Mouse (Mus musculus) adrenal gland (tissue): ENCODE data around the gene Ces1h.
"Not testable (repeated sequence)": the region's sequence is repeated elsewhere in the genome, so short reads cannot be mapped to it uniquely, and the experiment has no call there.

ENCODE experiments used
- intact Hi-C: fragments of 180-260 bp; cut with DNase I; formaldehyde crosslinking; loops from one replicate; pipeline ENCODE4 v1.15.1; 2025
- long read RNA-seq, 2 experiments: library from polyadenylated mRNA; unstranded; transcript quantifications; one replicate each; pipeline ENCODE4 v2.0.0; 2020; ENCODE audit warnings: borderline replicate concordance in 1 of 2; ENCODE audit not compliant: insufficient replicate concordance in 1 of 2

Ces1h gene
- long read RNA-seq, experiment 1: 0 reads
- long read RNA-seq, experiment 2: 0 reads

DNA sequence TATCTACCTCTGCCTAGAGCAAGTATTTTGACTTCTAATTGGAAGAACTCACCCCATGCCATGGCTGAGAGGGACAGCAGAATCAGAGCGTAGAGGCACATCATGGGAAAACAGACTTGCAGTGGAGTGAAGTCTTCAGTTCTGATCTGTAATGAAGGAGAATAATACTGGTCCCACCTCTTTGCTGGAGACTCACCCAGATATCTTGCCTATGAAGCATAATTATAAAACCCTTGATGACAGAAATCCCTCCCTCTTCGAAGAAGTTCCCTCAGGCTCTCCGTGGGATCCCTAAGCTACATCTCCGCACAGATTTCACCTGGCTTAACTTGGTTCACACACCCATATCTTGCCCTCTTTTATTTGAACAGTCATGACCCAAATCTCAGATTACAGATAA lies at the start of gene Ces1h:
TSS of gene Ces1h (minus strand) at position 101 of the 400 bp plus-strand sequence.
- intact Hi-C loops: no loop called here

DNA sequence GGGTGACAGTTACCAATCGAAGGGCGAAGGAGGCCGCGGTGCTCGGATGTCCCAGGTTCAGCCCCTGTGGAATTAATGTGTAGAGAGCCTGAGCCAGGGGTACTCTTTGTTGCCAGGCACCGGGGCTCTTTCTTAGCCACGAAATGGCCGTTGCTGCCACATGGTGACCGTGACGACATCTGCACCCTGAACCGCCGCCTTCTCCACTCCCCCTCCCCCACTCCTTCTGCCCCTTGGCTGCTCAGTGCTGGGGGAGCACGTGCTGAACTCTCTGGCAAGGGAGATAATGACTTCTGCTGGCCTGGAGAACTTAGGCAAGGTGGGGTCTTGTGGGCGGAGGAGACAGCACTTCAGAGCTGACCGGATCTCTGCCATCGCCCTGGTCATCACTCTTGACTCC lies 47.7 kb upstream of the Ces1h start:
- intact Hi-C loops: loop anchor here (10.0 kb wide), 1 partner anchor 372 kb away; no protein-coding TSS in a partner anchor

DNA sequence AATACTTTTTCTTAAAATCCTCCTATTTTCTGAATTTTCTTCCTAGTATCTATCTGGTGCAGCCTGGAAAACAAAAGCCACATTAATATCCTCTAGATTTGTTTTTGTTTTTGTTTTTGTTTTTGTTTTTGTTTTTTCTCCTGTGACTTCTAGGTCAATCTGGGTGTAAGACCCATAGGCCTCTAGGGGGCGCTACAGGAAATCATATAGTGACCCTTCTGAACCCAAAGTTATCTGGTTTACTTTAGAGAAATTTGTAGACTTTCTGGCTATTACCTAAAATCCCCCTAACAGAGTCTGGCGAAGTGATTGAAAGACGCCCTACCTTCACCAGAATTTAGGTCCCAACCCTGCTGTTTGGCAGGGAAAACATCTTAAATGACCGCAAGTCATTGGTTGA lies 35.9 kb upstream of the Ces1h start:
- intact Hi-C loops: no loop called here

DNA sequence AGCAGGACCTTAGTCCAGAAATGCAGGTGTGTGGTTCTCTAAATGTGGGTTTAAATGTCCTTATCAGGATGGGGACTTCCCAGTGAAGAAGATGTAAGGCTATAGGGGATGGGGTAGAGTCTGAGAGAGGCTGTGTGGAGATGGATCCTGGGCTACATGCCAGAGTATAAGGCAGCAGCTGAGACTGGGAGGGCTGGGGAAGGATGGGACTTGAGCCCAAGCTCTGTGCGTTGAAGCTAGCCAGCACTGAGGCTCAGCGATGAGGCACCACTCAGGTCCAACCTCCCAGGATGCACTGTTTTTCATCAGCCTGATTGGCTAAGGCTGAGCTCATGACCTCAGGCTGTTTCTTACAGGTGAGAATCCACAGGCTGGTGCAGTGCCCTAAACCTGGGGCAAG lies 29.3 kb upstream of the Ces1h start:
- intact Hi-C loops: no loop called here

DNA sequence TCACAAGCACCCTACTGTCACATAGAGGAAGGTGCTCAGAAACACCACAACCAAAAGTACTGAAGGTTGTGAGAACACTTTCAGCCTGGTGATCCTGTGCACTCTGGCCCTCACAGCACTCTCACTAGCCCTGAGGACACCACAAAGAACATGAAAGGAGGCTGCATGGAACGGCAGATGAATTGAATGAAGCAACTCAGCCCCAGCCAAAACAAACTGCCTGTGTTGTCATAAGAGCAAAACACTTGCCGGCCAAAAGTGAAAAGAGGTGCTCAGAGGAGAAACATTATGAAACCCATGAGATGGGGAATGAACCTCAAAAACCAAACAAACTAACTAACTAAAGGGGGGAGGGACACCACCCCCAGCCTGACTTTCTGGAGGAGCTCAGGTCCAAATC lies 20.2 kb upstream of the Ces1h start:
- intact Hi-C loops: loop anchor here (2.0 kb wide), 1 partner anchor 183 kb away; no protein-coding TSS in a partner anchor

DNA sequence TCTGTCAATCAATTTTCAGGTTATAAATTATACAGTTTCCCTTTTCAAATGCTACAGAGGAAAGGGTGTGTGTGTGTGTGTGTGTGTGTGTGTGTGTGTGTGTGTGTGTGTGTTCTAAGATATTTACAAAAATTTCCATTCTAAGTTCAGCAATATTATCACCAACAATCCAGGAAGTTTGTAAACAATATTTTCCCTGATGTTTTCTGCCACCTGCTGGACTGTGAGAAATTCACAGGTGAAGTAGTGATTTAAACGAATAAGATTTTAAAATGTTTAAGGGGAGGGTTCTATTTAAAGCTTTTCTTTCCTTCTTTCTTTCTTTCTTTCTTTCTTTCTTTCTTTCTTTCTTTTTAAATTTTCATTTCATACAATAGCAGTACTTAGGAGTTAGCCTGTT lies 18.5 kb upstream of the Ces1h start:
- intact Hi-C loops: loop anchor here (2.0 kb wide), 1 partner anchor 181 kb away; no protein-coding TSS in a partner anchor

DNA sequence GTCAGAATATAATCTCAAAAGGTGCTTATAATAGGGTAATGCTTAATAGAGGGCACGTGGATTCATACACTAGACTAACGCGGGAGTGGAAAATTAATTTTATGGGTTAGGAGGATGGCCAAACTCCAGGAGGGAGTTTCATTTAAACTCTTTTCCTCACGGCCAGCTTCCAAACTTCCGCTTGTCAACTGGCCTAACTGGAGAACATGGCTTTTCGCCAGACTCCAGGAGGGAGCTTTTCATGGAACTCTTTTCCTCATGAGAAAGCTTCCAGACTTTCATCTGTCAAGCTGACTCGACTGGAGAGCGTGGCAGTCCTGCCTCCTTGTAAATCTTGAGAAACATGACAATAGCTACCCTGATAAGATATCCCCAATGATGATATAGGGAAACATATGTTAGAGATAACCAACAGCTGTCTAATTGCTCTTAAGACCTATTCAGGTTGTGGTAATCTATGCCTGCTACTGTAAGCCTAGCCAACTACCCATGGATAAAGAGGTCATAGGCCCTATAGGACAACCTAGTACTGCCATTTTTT lies 14.6 kb upstream of the Ces1h start:
- intact Hi-C loops: not testable (repeated sequence)

DNA sequence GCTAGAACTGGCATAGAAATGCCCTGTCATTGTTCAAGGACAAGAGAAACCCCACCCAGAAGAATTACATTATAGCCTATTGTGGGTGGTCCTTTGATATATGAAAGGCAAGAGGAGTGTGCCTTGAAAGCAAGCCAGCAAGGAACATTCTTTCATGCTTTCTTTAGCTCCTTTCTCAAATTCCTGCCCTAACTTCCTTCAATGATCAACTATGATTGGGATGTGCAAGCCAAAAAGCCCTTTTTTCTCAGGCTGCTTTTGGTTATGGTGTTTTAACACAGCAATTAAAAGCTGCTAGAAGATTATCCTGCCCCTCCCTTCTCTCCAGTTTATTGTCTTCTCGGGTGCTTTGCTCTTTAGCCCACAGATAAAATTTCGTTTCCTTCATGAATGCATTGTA lies 10.0 kb downstream of the Ces1h start:
- intact Hi-C loops: no loop called here

DNA sequence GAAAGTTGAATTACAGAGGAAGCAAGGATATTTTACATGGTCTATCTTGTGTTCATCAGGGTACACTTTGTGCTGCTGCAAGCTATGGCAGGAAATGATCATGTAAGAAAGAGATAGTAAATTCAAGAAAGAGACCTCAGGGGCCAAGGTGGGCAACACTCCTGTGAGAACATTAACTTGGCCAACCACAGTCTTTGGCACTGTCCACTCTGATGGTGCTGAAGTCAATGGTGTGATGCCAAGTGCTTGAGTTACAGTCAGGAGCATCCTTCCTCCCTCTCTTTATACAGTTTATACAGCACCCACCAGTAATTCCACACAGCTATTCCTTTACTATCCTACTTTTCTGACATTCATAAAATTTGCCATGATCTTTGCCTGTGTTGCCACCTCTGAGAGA lies 19.4 kb downstream of the Ces1h start:
- intact Hi-C loops: no loop called here

DNA sequence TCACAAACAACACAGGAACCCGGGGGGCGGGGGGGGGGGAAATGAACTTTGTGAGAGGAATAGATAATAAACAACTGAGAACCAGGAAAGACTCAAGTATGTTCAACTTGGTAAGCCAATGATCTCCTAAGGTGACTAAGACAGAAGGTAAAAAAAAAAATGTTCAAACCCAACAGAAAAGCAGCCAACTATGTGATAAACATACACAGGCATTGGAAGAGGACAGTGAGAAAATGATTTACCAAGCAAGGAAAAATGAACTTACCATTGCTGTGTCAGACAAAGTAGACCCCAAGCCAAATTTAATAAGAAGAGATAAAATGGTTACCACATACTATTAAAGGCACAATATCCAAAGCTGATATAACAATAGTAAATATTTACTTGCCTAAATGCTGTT lies 40.0 kb downstream of the Ces1h start:
- intact Hi-C loops: no loop called here

DNA sequence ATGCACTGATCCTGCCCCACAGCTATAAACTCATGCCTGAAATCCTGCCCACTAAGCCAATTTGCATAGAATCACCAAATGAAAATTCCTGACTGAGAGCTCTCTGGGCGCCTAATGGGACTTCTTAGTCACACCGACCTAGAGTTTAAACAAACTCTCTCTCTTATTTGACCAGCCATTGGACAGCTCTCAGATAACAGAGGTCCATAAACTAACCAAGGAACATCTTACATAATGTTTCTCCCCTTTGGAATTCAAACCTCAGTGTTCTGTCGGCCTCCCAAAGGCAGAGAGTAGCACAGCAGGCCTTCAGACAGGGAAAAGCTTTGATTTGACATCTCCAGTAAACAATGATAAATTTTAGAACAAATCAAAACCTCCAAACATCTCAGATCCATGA lies 42.3 kb downstream of the Ces1h start, which contains the start of gene Ces1g:
TSS of gene Ces1g (minus strand) at position 102 of the 400 bp plus-strand sequence.
- intact Hi-C loops: no loop called here

DNA sequence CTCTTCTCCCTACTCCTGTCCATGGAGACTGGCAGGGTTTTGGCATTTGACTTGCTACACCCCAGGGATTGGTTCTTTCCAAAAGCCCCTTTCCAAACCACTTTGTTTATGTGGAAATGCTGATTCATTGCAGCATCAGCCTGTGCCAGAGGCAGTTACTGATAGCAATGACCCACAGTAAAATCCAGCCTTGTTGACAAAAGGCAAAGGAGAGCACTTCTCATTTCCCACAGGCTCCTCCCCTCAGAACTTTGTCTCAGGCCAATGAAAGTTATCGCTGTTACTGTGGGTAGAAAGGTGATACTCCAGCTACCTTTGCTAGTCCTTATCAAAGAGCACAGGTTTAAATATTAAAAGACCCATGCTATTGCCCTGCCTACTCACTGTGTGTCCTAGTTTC lies 46.8 kb downstream of the Ces1h start:
- intact Hi-C loops: no loop called here

DNA sequence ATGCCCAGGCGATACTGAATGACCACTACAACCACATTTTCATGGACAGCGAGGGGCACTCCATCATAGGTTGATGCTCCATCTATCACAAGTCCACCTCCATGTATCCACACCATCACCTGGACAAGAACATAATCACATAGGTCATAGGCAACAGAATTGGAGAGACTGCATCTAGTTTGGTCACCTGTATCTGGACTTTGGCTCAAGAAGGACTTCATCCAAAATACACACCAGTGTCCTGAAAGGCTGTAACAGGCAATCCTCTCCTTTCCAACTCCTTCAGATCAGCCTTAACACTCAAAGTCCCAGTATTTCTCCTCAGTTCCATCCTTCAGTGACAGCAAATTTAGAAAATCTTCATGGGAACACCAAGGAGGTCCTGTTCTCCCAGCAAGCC lies 48.4 kb downstream of the Ces1h start:
- intact Hi-C loops: no loop called here

DNA sequence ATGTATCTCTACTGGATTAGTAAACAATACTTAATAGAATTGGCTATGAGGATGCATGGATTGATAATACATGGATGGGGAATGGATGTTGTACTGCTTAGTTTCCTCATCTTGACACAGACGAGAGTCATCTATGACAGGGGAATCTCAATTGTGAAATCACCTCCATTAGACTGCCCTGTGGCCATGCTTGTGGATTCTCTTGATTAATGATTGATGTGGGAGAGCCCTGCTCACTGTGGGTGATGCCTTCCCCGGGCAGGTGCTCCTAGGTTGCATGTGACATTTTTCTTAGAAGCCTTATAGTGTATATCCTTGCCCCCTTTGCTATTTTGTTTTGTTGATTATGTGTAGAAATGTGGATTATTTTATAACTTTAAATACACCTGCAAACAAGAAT lies 54.4 kb downstream of the Ces1h start:
- intact Hi-C loops: no loop called here

DNA sequence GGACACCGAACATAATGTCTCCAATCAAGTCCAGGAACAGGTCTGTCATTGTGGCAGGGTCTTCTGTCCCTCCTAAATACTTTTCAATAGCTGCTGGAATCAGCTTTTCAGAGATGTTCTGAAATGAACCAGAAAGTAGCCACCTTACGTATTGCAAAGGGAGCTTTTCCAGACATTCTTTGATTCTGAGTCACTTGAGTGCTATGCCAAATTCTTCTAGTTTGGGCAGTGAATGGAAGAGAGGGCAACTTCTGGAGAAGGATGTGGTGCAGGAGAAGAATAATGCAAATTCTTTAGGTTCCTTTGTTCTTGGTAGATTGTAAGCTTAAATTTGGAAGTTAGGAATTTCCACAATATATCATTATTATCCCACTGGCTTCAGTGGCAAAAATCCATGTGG lies 62.5 kb downstream of the Ces1h start:
- intact Hi-C loops: no loop called here

DNA sequence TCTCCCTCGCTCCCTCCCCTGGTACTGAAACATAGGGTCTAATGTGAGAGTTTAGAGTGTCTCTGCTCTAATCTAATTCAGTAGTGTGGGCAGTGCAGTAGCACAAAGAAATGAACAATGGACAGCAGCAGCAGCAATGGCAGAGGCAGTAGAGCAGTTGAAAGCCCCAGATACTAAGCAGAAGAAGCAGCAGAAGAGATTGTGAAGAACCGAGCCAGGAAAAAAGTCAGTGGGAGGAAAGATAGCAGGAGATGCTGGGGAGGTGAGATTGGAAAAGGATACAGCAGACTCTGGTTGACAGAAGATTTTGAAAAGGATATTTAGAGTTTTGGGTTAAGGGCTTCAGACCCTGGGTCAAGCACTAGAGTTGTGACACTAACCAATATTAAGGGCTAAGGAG lies 64.0 kb downstream of the Ces1h start:
- intact Hi-C loops: no loop called here
